Mouse (Mus musculus) bone marrow, adult 2 months (tissue): ENCODE results near the gene Ndufb7.

Experiments
- CTCF ChIP-seq: fragments of 200-500 bp; IDR thresholded peaks from 2 replicates; pipeline ENCODE4 v1.5.1; 2011; ENCODE audit warnings: low read length, control low read depth; ENCODE audit not compliant: control insufficient read depth, insufficient read depth
- POLR2A ChIP-seq: fragments of 200-500 bp; IDR thresholded peaks from 2 replicates; pipeline ENCODE4 v1.6.1; 2011; ENCODE audit warnings: low read depth, mild to moderate bottlenecking, control low read depth, low read length, borderline replicate concordance; ENCODE audit not compliant: control insufficient read depth

DNA sequence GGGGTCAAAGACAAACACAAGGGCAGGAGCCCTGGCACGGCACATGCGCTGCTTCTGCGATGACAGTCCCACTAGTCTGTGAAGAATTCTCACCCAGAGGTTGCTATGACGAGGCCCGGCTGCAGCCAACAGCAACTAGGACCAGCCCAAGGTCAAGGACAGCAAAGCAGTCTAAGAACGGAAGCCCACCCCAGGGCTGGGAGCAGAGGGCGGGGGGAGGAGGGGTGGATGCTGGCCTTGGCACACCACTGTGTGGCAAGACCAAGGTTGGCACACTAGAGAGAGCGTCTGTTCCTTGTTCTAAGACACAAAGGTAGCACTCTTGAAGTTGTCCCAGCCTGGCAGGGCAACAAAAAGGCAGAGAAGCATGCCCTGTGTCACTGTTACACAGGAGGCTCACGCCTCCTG lies 10.9 kb downstream of the Ndufb7 start:
- TF ChIP-seq CTCF (no peak), POLR2A (no peak)
